14 mouse cellular contexts compared by ENCODE assay signal in the genomic region with DNA sequence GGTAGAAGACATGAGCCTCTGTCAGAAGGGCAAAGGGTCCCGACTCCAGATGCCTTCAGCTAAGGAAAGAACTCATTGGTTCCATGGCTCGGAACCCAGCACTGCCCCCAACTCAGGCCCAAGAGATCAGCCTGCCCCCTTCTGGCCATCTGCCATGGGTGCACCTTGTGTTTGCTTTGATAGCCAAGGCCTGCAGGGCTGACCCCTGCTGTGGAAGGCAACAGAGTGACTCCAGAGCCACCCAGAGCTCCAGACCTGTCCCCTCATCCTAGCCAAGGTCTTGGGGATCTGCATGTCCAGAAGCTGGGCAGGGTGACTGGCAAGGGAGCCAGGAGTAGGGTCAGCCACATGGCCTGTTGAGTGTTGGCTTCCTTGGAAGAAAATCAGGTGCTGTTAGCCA. TPM values are rescaled to one million over a fixed set of nuclear protein-coding genes. Genes with fewer than 3 reads are reported as not detected.
DNase-seq lines count a peak whose midpoint lies in the region; ATAC-seq and TF ChIP-seq lines count a peak whose summit lies in the region.
"Had no signal": no experiment of that assay in that cellular context is flagged by ENCODE, and none has a peak within 500 bp of the region (broad histone marks: within the 10 kb centered on the region; RNA-seq: fewer than 3 reads in every experiment).

No protein-coding gene starts in this region.

- intact Hi-C loops in heart, adult 2 months (cut with DNase I) = no loop called here

- DNase-seq in heart, adult 2 months = no peak
- peak; percentile 48 for DNase-seq in lung, embryonic 14.5 days
- no peak for DNase-seq in lung, postnatal 10 days
- DNase-seq in WW6 (ENCODE audit: low read depth, low spot score) = peak; percentile 22
- peak; percentile 36 for DNase-seq in retina, postnatal 1 day
- DNase-seq in midbrain, embryonic 10.5 days (ENCODE audit: low spot score) = no peak
- DNase-seq in gastrocnemius, postnatal 10 days = no peak
- DNase-seq: kidney, postnatal 25 days; thymus, postnatal 4 days had no signal

- TF ChIP-seq POLR2A in heart, adult 2 months (IDR thresholded peaks at IDR 0.05; ENCODE audit: insufficient read depth, low read depth, low read length) = no peak

- H3K27me3 ChIP-seq in heart, adult 2 months (ENCODE audit: control insufficient read depth, insufficient read depth, low read length) = no peaks in the 10 kb centered on the region
- H3K27me3 ChIP-seq in heart, embryonic 12.5 days (replicated peaks) = peaks cover 34% of the 10 kb centered on the region
- no peaks in the 10 kb centered on the region for H3K27me3 ChIP-seq in lung, embryonic 14.5 days (ENCODE audit: insufficient read depth, low read length)
- peaks cover 93% of the 10 kb centered on the region for H3K27me3 ChIP-seq in midbrain, embryonic 10.5 days (ENCODE audit: low read depth, poor library complexity, severe bottlenecking)
- H3K27me3 ChIP-seq: lung, embryonic 15.5 days had no signal

- H3K79me2 ChIP-seq in heart, adult 2 months (replicated peaks; ENCODE audit: control insufficient read depth, insufficient read depth, low read length) = no peaks in the 10 kb centered on the region

- no peak overlapping the region for H3K9ac ChIP-seq in heart, adult 2 months (ENCODE audit: low read depth, low read length)
- H3K9ac ChIP-seq in heart, embryonic 12.5 days = no peak overlapping the region
- no peak overlapping the region for H3K9ac ChIP-seq in lung, embryonic 14.5 days
- H3K9ac ChIP-seq: heart, embryonic 15.5 days; lung, embryonic 15.5 days had no signal

- H3K9me3 ChIP-seq in heart, embryonic 12.5 days (replicated peaks) = no peaks in the 10 kb centered on the region
- no peaks in the 10 kb centered on the region for H3K9me3 ChIP-seq in lung, embryonic 14.5 days (ENCODE audit: low read depth, low read length)
- no peaks in the 10 kb centered on the region for H3K9me3 ChIP-seq in midbrain, embryonic 10.5 days (replicated peaks)
- H3K9me3 ChIP-seq: heart, embryonic 15.5 days; lung, embryonic 15.5 days had no signal

- H3K27ac ChIP-seq in heart, adult 2 months = no peak overlapping the region
- H3K27ac ChIP-seq in heart, embryonic 12.5 days (ENCODE audit: poor library complexity, severe bottlenecking) = no peak overlapping the region
- no peak overlapping the region for H3K27ac ChIP-seq in lung, embryonic 14.5 days (ENCODE audit: low read depth)
- H3K27ac ChIP-seq in midbrain, embryonic 10.5 days (replicated peaks) = no peak overlapping the region
- H3K27ac ChIP-seq: heart, embryonic 15.5 days; lung, embryonic 15.5 days had no signal

- TF ChIP-seq CTCF in heart, adult 2 months (IDR thresholded peaks at IDR 0.05) = peak; percentile 24; the same call in 1 of the 2 replicates
- TF ChIP-seq CTCF in lung, embryonic 14.5 days (IDR thresholded peaks at IDR 0.05; ENCODE audit: low read depth) = peak; percentile 61

- no peak for ATAC-seq in heart, embryonic 12.5 days (ENCODE audit: insufficient number of reproducible peaks, low FRiP score)
- no peak for ATAC-seq in lung, embryonic 14.5 days (ENCODE audit: insufficient read depth)
- ATAC-seq: hindbrain, embryonic 16.5 days had no signal

- WGBS in heart, adult 2 months = 55% methylated on average over 2 of the region's 2 CpGs
- WGBS in heart, embryonic 12.5 days = 60% methylated on average over 2 of the region's 2 CpGs
- WGBS in lung, embryonic 14.5 days = 50% methylated on average over 2 of the region's 2 CpGs
- WGBS in midbrain, embryonic 10.5 days = 76% methylated on average over 2 of the region's 2 CpGs

- peaks cover 3% of the 10 kb centered on the region for H3K4me1 ChIP-seq in heart, adult 2 months (ENCODE audit: control insufficient read depth, insufficient read depth, low read length)
- H3K4me1 ChIP-seq in heart, embryonic 12.5 days (replicated peaks) = peaks cover 15% of the 10 kb centered on the region
- H3K4me1 ChIP-seq in lung, embryonic 14.5 days (ENCODE audit: insufficient read depth) = no peaks in the 10 kb centered on the region
- H3K4me1 ChIP-seq in midbrain, embryonic 10.5 days = peaks cover 47% of the 10 kb centered on the region

- no peak overlapping the region for H3K4me3 ChIP-seq in heart, adult 2 months
- no peak overlapping the region for H3K4me3 ChIP-seq in heart, embryonic 12.5 days
- no peak overlapping the region for H3K4me3 ChIP-seq in lung, embryonic 14.5 days (ENCODE audit: low read depth, low read length)
- no peak overlapping the region for H3K4me3 ChIP-seq in midbrain, embryonic 10.5 days
- H3K4me3 ChIP-seq: heart, embryonic 15.5 days; lung, embryonic 15.5 days had no signal

- no peaks in the 10 kb centered on the region for H3K36me3 ChIP-seq in heart, adult 2 months (ENCODE audit: control insufficient read depth, insufficient read depth, low read length)
- H3K36me3 ChIP-seq in heart, embryonic 12.5 days = no peaks in the 10 kb centered on the region
- no peaks in the 10 kb centered on the region for H3K36me3 ChIP-seq in lung, embryonic 14.5 days (ENCODE audit: insufficient read depth)
- H3K36me3 ChIP-seq in midbrain, embryonic 10.5 days = no peaks in the 10 kb centered on the region
- H3K36me3 ChIP-seq: heart, embryonic 15.5 days; lung, embryonic 15.5 days had no signal

- TF ChIP-seq EP300 in heart, adult 2 months (IDR thresholded peaks at IDR 0.05; ENCODE audit: insufficient read depth, low read depth, low read length) = no peak

- H3K4me2 ChIP-seq in heart, embryonic 12.5 days = no peak overlapping the region
- H3K4me2 ChIP-seq in lung, embryonic 14.5 days = no peak overlapping the region
- H3K4me2 ChIP-seq: heart, embryonic 15.5 days; lung, embryonic 15.5 days had no signal

RNA-seq across cellular contexts. Expression of a gene that starts 34.4 kb away (rescaled TPM):
- total RNA-seq in heart, adult 2 months (2021) = under 1 TPM; 0.57 to 0.73 TPM
- polyA plus RNA-seq in heart, adult 2 months (2012; rRNA removed) = 0.91 and 1.2 TPM in 2 replicates
- 2.9 and 4.3 TPM in 2 replicates for polyA plus RNA-seq in heart, embryonic 12.5 days (2016; fragmentation: Nextera tagmentation; extraction: Ambion mirVana)
- 6.5 and 7.5 TPM in 2 replicates for polyA plus RNA-seq in lung, embryonic 14.5 days (2014; fragmentation: Nextera tagmentation; extraction: Ambion mirVana)
- 2.8 TPM in 2 replicates for polyA plus RNA-seq in midbrain, embryonic 10.5 days (2016; fragmentation: Nextera tagmentation; extraction: Ambion mirVana)
- total RNA-seq in gastrocnemius, postnatal 10 days (2021) = 1 to 10 TPM; 3.7 to 4.8 TPM
- total RNA-seq: MEL had no signal

RNA-seq across cellular contexts. Expression of a gene that starts 37.6 kb away (rescaled TPM):
- under 1 TPM; 0.84 to 0.91 TPM for total RNA-seq in heart, adult 2 months (2021)
- polyA plus RNA-seq in heart, adult 2 months (2012; rRNA removed) = 1.2 and 1.3 TPM in 2 replicates
- 0.42 and 0.68 TPM in 2 replicates for polyA plus RNA-seq in heart, embryonic 12.5 days (2016; fragmentation: Nextera tagmentation; extraction: Ambion mirVana)
- polyA plus RNA-seq in lung, embryonic 14.5 days (2014; fragmentation: Nextera tagmentation; extraction: Ambion mirVana) = 1.1 and 1.2 TPM in 2 replicates
- polyA plus RNA-seq in midbrain, embryonic 10.5 days (2016; fragmentation: Nextera tagmentation; extraction: Ambion mirVana) = 1.1 and 1.4 TPM in 2 replicates
- total RNA-seq in gastrocnemius, postnatal 10 days (2021) = 1 to 10 TPM in 1 of 2 experiments, under 1 TPM in 1; 0.85 to 1.3 TPM
- total RNA-seq: MEL had no signal

Comparison
In these comparisons a context has a peak if more than half of its experiments do, and no peak if none do; other contexts are left out.
1. DNase-seq: peak in lung, embryonic 14.5 days (single experiment), WW6 (single experiment) and retina, postnatal 1 day (single experiment); none in heart, adult 2 months (0 of 2), lung, postnatal 10 days (single experiment), midbrain, embryonic 10.5 days (single experiment) and gastrocnemius, postnatal 10 days (single experiment).